Mouse (Mus musculus): ENCODE results near the gene Shox2.

The Shox2 gene

GRCm38 (mm10) chr3:66981706-66982105 lies at the start of gene Shox2:
TSS of gene Shox2 (minus strand) at chr3:66981771.
- DNase-seq: no peak

- no peak for DNase-seq
Measured at GRCm38 (mm10) chr3:66996820-66997219, 15.2 kb upstream of the Shox2 start.

- no peak for DNase-seq
Measured at GRCm38 (mm10) chr3:66986287-66986560, 4.7 kb upstream of the Shox2 start.

GRCm38 (mm10) chr3:66985539-66986286 lies 4.1 kb upstream of the Shox2 start:
- DNase-seq: peak; percentile 78

GRCm38 (mm10) chr3:66983481-66983880 lies 1.9 kb upstream of the Shox2 start:
- no peak for DNase-seq

- DNase-seq: peak; percentile 17
Measured at GRCm38 (mm10) chr3:66982181-66982911, 775 bp upstream of the Shox2 start.

GRCm38 (mm10) chr3:66981101-66981661 lies 390 bp downstream of the Shox2 start, which contains the start of gene Rsrc1:
TSS of gene Rsrc1 (plus strand) at chr3:66981390.
- peak; percentile 55 for DNase-seq

- DNase-seq: no peak
Measured at GRCm38 (mm10) chr3:66980111-66980975, 1.2 kb downstream of the Shox2 start.

- no peak for DNase-seq
Measured at GRCm38 (mm10) chr3:66979491-66979890, 2.1 kb downstream of the Shox2 start.

- DNase-seq: no peak
Measured at GRCm38 (mm10) chr3:66978457-66979381, 2.9 kb downstream of the Shox2 start.

GRCm38 (mm10) chr3:66977811-66978456 lies 3.6 kb downstream of the Shox2 start:
- DNase-seq: no peak

GRCm38 (mm10) chr3:66976889-66977615 lies 4.5 kb downstream of the Shox2 start:
- no peak for DNase-seq

- no peak for DNase-seq
Measured at GRCm38 (mm10) chr3:66974501-66974900, 7.1 kb downstream of the Shox2 start.

- peak; percentile 64 for DNase-seq
Measured at GRCm38 (mm10) chr3:66973391-66973943, 8.1 kb downstream of the Shox2 start.

- DNase-seq: no peak
Measured at GRCm38 (mm10) chr3:66972191-66972950, 9.2 kb downstream of the Shox2 start.

GRCm38 (mm10) chr3:66970661-66971331 lies 10.8 kb downstream of the Shox2 start:
- no peak for DNase-seq

- no peak for DNase-seq
Measured at GRCm38 (mm10) chr3:66970261-66970660, 11.3 kb downstream of the Shox2 start.

GRCm38 (mm10) chr3:66967508-66967907 lies 14.1 kb downstream of the Shox2 start:
- no peak for DNase-seq

- no peak for DNase-seq
Measured at GRCm38 (mm10) chr3:66964884-66965283, 16.7 kb downstream of the Shox2 start.
